Mouse (Mus musculus): ENCODE results near the gene Btbd9.

GRCm38 (mm10) chr17:30231483-30231882 lies 344.8 kb downstream of the Btbd9 start:
- no peak for TF ChIP-seq CTCF (IDR thresholded peaks at IDR 0.05; ENCODE audit: control insufficient read depth, insufficient read depth, low read length)
- no peak for TF ChIP-seq POLR2A (IDR thresholded peaks at IDR 0.05; ENCODE audit: borderline replicate concordance, control insufficient read depth, low read depth, low read length)
